Mouse (Mus musculus) left cerebral cortex, adult 18-20 months (tissue): ENCODE data around the gene Htr7. TPM values are rescaled to one million over a fixed set of nuclear protein-coding genes. Genes with fewer than 3 reads are reported as not detected.
A peak's percentile ranks its signal among the peaks of the same experiment; 100 is the strongest.

ENCODE experiments used
- DNase-seq, 2 experiments: peaks; one replicate each; pipeline ENCODE4 v3.0.0; 2021 to 2022; ENCODE audit warnings: low spot score in 2 of 2, mixed read lengths in 1 of 2
- total RNA-seq, 2 experiments: library from RNA; stranded (reverse); gene quantifications; 2 replicates each; pipeline ENCODE4 v1.2.3; 2021

The Htr7 gene
- total RNA-seq, 2 experiments from 2014 or later: 11.6 to 14.0 TPM

DNA sequence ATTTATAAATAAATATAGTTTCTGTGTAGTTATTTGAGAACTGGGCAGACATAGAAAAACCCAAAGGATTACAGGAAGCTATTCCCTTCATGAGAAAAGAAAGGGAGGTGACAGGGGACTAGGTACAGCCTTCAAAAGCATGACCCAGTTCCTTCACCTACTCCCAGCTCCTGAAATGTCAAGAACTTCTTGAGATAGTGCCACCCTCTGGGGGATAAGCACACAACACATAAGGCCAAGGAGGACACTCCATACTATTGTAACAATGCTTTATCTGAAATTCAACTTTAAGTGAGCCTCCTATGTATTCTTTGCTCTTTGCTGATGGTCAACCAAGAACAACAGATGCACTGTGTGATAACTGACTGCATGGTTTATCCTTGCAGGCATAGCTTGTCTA lies 82.6 kb downstream of the Htr7 start:
- DNase-seq: no peak

DNA sequence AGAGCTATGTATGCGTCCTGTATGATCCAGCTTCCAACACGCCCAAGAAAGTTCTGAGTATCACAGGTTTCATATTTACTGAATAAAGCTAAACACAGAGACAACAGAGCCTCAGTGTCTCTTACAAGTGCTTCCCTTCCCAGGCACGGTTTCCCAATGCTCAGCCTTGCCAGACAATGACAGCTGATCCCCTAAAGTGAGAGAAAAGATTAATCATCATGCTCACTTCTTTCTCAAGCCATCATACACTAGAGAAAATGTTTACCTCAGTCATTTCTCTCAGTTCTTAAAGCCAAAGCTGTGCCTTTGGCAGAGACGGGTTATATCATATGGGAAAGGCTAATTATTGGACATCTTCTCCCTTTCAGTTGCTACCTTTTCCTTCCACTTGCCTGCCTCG lies 99.7 kb downstream of the Htr7 start:
- no peak for DNase-seq

DNA sequence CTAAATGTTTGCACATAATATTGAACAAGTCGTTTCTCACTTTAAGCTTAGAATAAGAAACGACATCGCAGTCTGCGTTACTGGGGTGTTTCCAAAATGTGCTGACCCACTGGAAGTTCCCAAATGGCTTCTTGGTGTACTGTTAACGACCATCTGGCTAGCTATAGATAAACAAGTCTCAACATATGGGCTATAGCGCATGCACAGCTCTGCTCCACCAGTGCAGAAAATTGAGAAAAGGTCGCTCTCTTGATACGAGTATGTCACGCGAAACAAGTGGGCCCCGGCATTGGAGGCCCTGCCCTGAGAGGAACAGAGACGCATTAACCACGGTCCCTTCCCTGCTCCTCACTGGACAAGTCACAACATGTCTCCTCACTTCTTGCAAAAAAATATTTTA lies 101.6 kb downstream of the Htr7 start:
- no peak for DNase-seq

DNA sequence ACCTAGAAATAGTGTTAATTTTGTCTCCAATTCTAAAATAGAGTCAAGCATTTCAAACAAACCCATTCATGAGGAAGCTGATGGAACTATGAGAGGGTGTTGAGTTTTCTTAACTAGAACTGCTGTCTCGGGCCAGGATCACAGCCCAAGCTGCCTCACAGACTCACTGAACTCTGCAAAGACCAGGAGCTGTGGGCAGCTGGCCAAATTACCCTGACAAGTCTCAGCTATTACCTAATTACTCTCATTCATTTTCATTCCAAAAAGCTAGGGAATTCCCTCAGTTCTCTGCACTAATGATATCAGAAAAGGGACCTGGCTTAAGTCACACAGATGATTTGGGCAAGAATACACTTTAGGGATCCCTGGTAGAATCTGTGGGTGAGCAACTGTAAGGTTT lies 107.4 kb downstream of the Htr7 start:
- no peak for DNase-seq

DNA sequence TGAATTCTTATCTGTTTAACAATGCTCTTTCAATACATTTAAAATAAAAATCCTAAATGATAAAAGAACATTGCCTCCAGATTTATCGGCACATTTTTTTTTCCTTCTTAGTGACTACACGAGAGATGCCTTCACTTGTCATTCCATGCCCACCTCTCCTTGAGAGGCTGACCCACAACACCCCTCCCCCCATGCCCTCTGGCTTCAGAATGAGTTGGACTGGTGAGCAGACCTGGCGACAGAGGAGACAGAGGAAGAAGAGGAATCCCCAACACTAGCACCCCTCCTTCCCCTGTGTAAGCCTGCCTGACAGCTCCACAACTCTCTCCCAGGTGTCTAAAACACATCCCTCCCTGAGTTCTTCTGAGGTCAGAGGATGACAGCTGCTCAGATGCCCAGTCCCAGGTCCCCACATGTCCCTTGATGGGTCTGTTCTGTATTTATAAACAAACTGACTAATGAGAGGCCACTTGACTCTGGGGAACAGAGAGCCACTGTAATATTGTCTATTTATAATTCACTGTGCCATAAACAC lies 132.3 kb downstream of the Htr7 start:
- no peak for DNase-seq

DNA sequence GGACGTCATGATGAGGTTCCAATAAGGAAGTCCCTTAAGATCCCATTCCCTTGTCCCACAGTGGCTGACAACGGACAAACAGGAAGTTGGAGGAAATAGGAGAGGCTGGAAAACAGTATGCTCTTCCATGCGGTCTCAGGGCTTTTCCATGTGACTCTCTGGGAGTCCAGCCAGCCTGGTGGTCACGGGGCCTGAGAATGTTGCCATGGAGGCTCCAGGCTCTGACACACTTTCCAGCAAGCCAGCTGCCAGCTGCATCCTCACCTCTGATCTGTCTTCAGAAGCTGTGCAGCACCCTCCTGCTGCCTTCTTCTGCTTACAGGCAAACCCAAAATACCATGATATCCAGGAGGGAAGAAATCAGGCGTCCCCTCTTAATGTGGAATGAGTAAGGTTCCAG lies 132.9 kb downstream of the Htr7 start:
- DNase-seq: peak; percentile 73 to 79

Other genes starting within 250 kb of the Htr7 start
- gene Rpp30, start 26.2 kb upstream of the Htr7 start, total RNA-seq: 10 to 100 TPM; 18.2 to 19.3 TPM
- not detected for gene Ankrd1, start 62.6 kb upstream of the Htr7 start, total RNA-seq